28 mouse cellular contexts compared by ENCODE assay signal in the genomic region with DNA sequence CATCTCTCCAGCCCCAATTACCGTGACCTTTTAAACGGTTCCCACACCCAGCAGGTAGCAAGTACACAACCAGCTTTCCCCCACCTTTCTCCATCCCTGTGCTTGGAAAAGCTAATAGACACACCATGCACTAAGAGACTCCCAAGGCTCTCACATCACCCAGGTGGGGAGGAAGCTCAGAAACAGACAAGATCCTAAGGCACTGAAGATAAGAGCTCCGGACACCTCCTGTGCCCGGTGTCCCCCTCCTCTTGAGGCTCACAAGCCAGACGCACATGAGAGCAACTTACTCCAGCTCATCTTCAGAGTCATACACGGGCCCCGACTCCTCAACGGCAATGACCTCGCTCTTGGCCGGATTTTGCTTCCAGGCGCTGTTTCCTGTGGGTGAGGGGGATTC.
"Had no signal": no experiment of that assay in that cellular context is flagged by ENCODE, and none has a peak within 500 bp of the region (broad histone marks: within the 10 kb centered on the region; RNA-seq: fewer than 3 reads in every experiment).

No protein-coding gene starts in this region.

- H3K9ac ChIP-seq: embryonic facial prominence, embryonic 12.5 days; embryonic facial prominence, embryonic 13.5 days; embryonic facial prominence, embryonic 15.5 days; forebrain, embryonic 12.5 days; forebrain, embryonic 13.5 days; forebrain, embryonic 15.5 days had no signal

- H3K27me3 ChIP-seq: embryonic facial prominence, embryonic 12.5 days; embryonic facial prominence, embryonic 13.5 days; embryonic facial prominence, embryonic 15.5 days; forebrain, embryonic 12.5 days; forebrain, embryonic 13.5 days; forebrain, embryonic 15.5 days had no signal

- H3K4me3 ChIP-seq: embryonic facial prominence, embryonic 10.5 days; embryonic facial prominence, embryonic 12.5 days; embryonic facial prominence, embryonic 13.5 days; embryonic facial prominence, embryonic 15.5 days; erythroblast, embryonic 14.5 days; forebrain, embryonic 10.5 days; forebrain, embryonic 12.5 days; forebrain, embryonic 13.5 days; forebrain, embryonic 15.5 days; gastrocnemius, adult 2 months; heart, adult 2 months had no signal

- ATAC-seq: forebrain, embryonic 13.5 days; forebrain, embryonic 14.5 days; forebrain, embryonic 15.5 days; forebrain, embryonic 16.5 days had no signal

- DNase-seq: cerebellum, adult 18-20 months; cerebellum, adult 2 months; cerebellum, adult 8-10 months; cerebellum, adult 9-10 months; cerebellum, adult 9-11 months; cerebellum, postnatal 10 days; cerebellum, postnatal 14 days; cerebellum, postnatal 25 days; cerebellum, postnatal 36 days; embryo, embryonic 11 days; gastrocnemius, adult 2 months; gastrocnemius, postnatal 10 days; gastrocnemius, postnatal 14 days; gastrocnemius, postnatal 25 days; gastrocnemius, postnatal 36 days; heart, adult 18-20 months; heart, adult 2 months had no signal

- H3K4me2 ChIP-seq: embryonic facial prominence, embryonic 12.5 days; embryonic facial prominence, embryonic 13.5 days; embryonic facial prominence, embryonic 15.5 days; forebrain, embryonic 12.5 days; forebrain, embryonic 13.5 days; forebrain, embryonic 15.5 days had no signal

- H3K27ac ChIP-seq: embryonic facial prominence, embryonic 10.5 days; embryonic facial prominence, embryonic 12.5 days; embryonic facial prominence, embryonic 13.5 days; embryonic facial prominence, embryonic 15.5 days; forebrain, embryonic 10.5 days; forebrain, embryonic 12.5 days; forebrain, embryonic 13.5 days; forebrain, embryonic 15.5 days; gastrocnemius, adult 2 months; heart, adult 2 months had no signal

- H3K4me1 ChIP-seq: embryonic facial prominence, embryonic 10.5 days; embryonic facial prominence, embryonic 12.5 days; forebrain, embryonic 12.5 days; forebrain, embryonic 13.5 days; forebrain, embryonic 15.5 days had no signal

- H3K9me3 ChIP-seq: embryonic facial prominence, embryonic 10.5 days; embryonic facial prominence, embryonic 12.5 days; embryonic facial prominence, embryonic 13.5 days; embryonic facial prominence, embryonic 15.5 days; forebrain, embryonic 10.5 days; forebrain, embryonic 12.5 days; forebrain, embryonic 13.5 days; forebrain, embryonic 15.5 days had no signal

- H3K36me3 ChIP-seq: embryonic facial prominence, embryonic 10.5 days; embryonic facial prominence, embryonic 12.5 days; embryonic facial prominence, embryonic 13.5 days; embryonic facial prominence, embryonic 15.5 days; forebrain, embryonic 10.5 days; forebrain, embryonic 12.5 days; forebrain, embryonic 15.5 days had no signal
